In the genomic region with DNA sequence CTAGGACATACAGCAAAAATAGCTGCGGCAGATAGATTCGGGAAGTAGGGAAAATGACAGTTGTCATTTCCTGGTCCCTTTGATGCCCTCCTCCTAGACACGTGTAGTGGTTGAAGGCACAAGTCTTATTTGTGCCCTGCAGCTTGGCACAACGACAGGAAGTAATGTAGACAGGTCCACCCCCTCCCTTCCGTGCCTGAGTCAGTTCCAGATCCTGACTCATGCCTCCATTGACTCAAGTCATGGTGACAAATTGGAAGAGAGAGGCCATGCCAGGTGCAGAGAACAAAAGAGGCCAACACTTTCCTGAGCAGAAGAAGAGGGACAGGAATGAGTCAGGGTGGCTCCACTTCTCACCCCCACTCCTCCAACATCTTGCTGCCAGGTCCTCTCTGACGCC, we compare ENCODE assay signal across 8 mouse cellular contexts. TPM values are rescaled to one million over a fixed set of nuclear protein-coding genes. Genes with fewer than 3 reads are reported as not detected.
A peak's percentile ranks its signal among the peaks of the same experiment; 100 is the strongest.
DNase-seq lines count a peak whose midpoint lies in the region; ATAC-seq lines count a peak whose summit lies in the region.

No protein-coding gene starts in this region.

- no peak overlapping the region for H3K4me3 ChIP-seq in forebrain, embryonic 12.5 days (replicated peaks)

- WGBS in forebrain, embryonic 12.5 days = 83% methylated on average over 6 of the region's 6 CpGs

- no peaks in the 10 kb centered on the region for H3K36me3 ChIP-seq in forebrain, embryonic 12.5 days (replicated peaks)

- H3K9me3 ChIP-seq in forebrain, embryonic 12.5 days = no peaks in the 10 kb centered on the region

- DNase-seq in layer of hippocampus, adult 11-12 months (ENCODE audit: low spot score) = peak; percentile 2
- DNase-seq in layer of hippocampus, adult 9-10 months (ENCODE audit: low spot score) = no peak
- peak; percentile 45 for DNase-seq in adrenal gland, adult 8-10 months
- DNase-seq in kidney, postnatal 14 days = peak; percentile 6
- DNase-seq in right cerebral cortex, postnatal 25 days = peak; percentile 11
- no peak for DNase-seq in spleen, adult 12 weeks (ENCODE audit: low spot score)
- DNase-seq in embryo, embryonic 11 days = no peak

- no peak overlapping the region for H3K9ac ChIP-seq in forebrain, embryonic 12.5 days

- H3K27ac ChIP-seq in forebrain, embryonic 12.5 days = no peak overlapping the region

- H3K27me3 ChIP-seq in forebrain, embryonic 12.5 days = no peaks in the 10 kb centered on the region

- 0 out of 2 replicates have a peak, but pooled peaks cover 6% of the 10 kb centered on the region for H3K4me1 ChIP-seq in forebrain, embryonic 12.5 days

- H3K4me2 ChIP-seq in forebrain, embryonic 12.5 days = no peak overlapping the region

- ATAC-seq in forebrain, embryonic 12.5 days (ENCODE audit: low FRiP score) = no peak

RNA-seq across cellular contexts. Expression of a gene that starts 19.4 kb away (rescaled TPM):
- total RNA-seq in adrenal gland, adult 8-10 months (2022) = 100 to 1,000 TPM; 135 to 208 (median 162) TPM
- 132 and 133 TPM in 2 replicates for polyA plus RNA-seq in forebrain, embryonic 12.5 days (2016; fragmentation: Nextera tagmentation; extraction: Ambion mirVana)

RNA-seq across cellular contexts. Expression of a gene that starts 53.0 kb away (rescaled TPM):
- 10 to 100 TPM; 24.7 to 50.1 (median 29.6) TPM for total RNA-seq in adrenal gland, adult 8-10 months (2022)
- polyA plus RNA-seq in forebrain, embryonic 12.5 days (2016; fragmentation: Nextera tagmentation; extraction: Ambion mirVana) = 3.3 and 4.2 TPM in 2 replicates

Comparison
In these comparisons a context has a peak if more than half of its experiments do, and no peak if none do; other contexts are left out.
1. DNase-seq: peak in layer of hippocampus, adult 11-12 months (single experiment), adrenal gland, adult 8-10 months (single experiment), kidney, postnatal 14 days (single experiment) and right cerebral cortex, postnatal 25 days (single experiment); none in layer of hippocampus, adult 9-10 months (single experiment), spleen, adult 12 weeks (single experiment) and embryo, embryonic 11 days (single experiment).